Mouse (Mus musculus) cerebellum, adult 9-10 months (tissue): ENCODE data around the gene Nceh1.

Experiments
- DNase-seq: peaks from one replicate; pipeline ENCODE4 v3.0.0; 2022

Gene Nceh1

GRCm38 (mm10) chr3:27191856-27192255 is 9.1 kb downstream of the Nceh1 start:
- DNase-seq, result no peak

- no peak for DNase-seq
Measured at GRCm38 (mm10) chr3:27193844-27194317, 11.1 kb downstream of the Nceh1 start.

GRCm38 (mm10) chr3:27195153-27195552 is 12.4 kb downstream of the Nceh1 start:
- no peak for DNase-seq

- DNase-seq, result no peak
Measured at GRCm38 (mm10) chr3:27195573-27196227, 12.9 kb downstream of the Nceh1 start.

GRCm38 (mm10) chr3:27196529-27196928 is 13.8 kb downstream of the Nceh1 start:
- DNase-seq, result no peak

- no peak for DNase-seq
Measured at GRCm38 (mm10) chr3:27197816-27198215, 15.1 kb downstream of the Nceh1 start.

- DNase-seq, result no peak
Measured at GRCm38 (mm10) chr3:27199120-27199519, 16.4 kb downstream of the Nceh1 start.

- no peak for DNase-seq
Measured at GRCm38 (mm10) chr3:27201728-27202411, 19.1 kb downstream of the Nceh1 start.

GRCm38 (mm10) chr3:27205068-27205467 is 22.3 kb downstream of the Nceh1 start:
- no peak for DNase-seq

GRCm38 (mm10) chr3:27205514-27206220 is 22.9 kb downstream of the Nceh1 start:
- no peak for DNase-seq

GRCm38 (mm10) chr3:27206221-27206560 is 23.4 kb downstream of the Nceh1 start:
- no peak for DNase-seq

- no peak for DNase-seq
Measured at GRCm38 (mm10) chr3:27206577-27206976, 23.8 kb downstream of the Nceh1 start.

GRCm38 (mm10) chr3:27209707-27210106 is 26.9 kb downstream of the Nceh1 start:
- no peak for DNase-seq

GRCm38 (mm10) chr3:27210271-27210670 is 27.5 kb downstream of the Nceh1 start:
- DNase-seq, result no peak

GRCm38 (mm10) chr3:27214016-27214816 is 31.5 kb downstream of the Nceh1 start:
- no peak for DNase-seq

- DNase-seq, result no peak
Measured at GRCm38 (mm10) chr3:27217331-27217730, 34.6 kb downstream of the Nceh1 start.

- no peak for DNase-seq
Measured at GRCm38 (mm10) chr3:27218604-27219003, 35.8 kb downstream of the Nceh1 start.

- DNase-seq, result no peak
Measured at GRCm38 (mm10) chr3:27222052-27222451, 39.3 kb downstream of the Nceh1 start.

GRCm38 (mm10) chr3:27222488-27222887 is 39.7 kb downstream of the Nceh1 start:
- no peak for DNase-seq

GRCm38 (mm10) chr3:27227629-27228453 is 45.1 kb downstream of the Nceh1 start:
- no peak for DNase-seq

GRCm38 (mm10) chr3:27228530-27229309 is 46.0 kb downstream of the Nceh1 start:
- DNase-seq, result no peak
